Mouse (Mus musculus): ENCODE measurements around the gene Cbarp. TPM values are rescaled to one million over a fixed set of nuclear protein-coding genes. Genes with fewer than 3 reads are reported as not detected.

The Cbarp gene
- polyA plus RNA-seq, 1 experiment from 2014 or later = 2.5 TPM

GRCm38 (mm10) chr10:80179068-80180051 is 38.7 kb upstream of the Cbarp start, which contains the start of gene Efna2:
Gene Efna2, plus strand, starts transcription at chr10:80179482.
- no peaks in the 10 kb centered on the region for H3K9me3 ChIP-seq (replicated peaks; ENCODE audit: control insufficient read depth, low read length)
- H3K27ac ChIP-seq (ENCODE audit: low read length) = peak within 1 kb of the TSS; percentile 7; the same call in 1 of the 2 replicates
- no peaks in the 10 kb centered on the region; the same call in 1 of the 2 replicates for H3K27me3 ChIP-seq (ENCODE audit: control insufficient read depth, insufficient read depth, low read length)
- 2% methylated on average over 79 of the region's 106 CpGs for WGBS
- peak; percentile 50; the same call in 1 of the 2 replicates for ATAC-seq (replicated peaks; ENCODE audit: extremely low read depth, insufficient read depth, low FRiP score)
- H3K4me3 ChIP-seq (ENCODE audit: low read length) = peak within 1 kb of the TSS; percentile 74
- H3K9ac ChIP-seq (ENCODE audit: low read length) = peak within 1 kb of the TSS; percentile 88
- H3K4me1 ChIP-seq (ENCODE audit: control insufficient read depth, insufficient read depth, low read length) = peaks cover 9% of the 10 kb centered on the region
- H3K36me3 ChIP-seq (ENCODE audit: control insufficient read depth, insufficient read depth) = no peaks in the 10 kb centered on the region
- H3K4me2 ChIP-seq (ENCODE audit: low read depth, low read length) = peak within 1 kb of the TSS; percentile 78

- no peak for ATAC-seq (replicated peaks; ENCODE audit: extremely low read depth, insufficient read depth, low FRiP score)
- peaks cover 11% of the 10 kb centered on the region for H3K4me1 ChIP-seq (ENCODE audit: control insufficient read depth, insufficient read depth, low read length)
- H3K4me2 ChIP-seq (ENCODE audit: low read depth, low read length) = no peak overlapping the region
- H3K27me3 ChIP-seq (ENCODE audit: control insufficient read depth, insufficient read depth, low read length) = no peaks in the 10 kb centered on the region; the same call in 1 of the 2 replicates
- H3K9ac ChIP-seq (ENCODE audit: low read length) = 0 out of 2 replicates have a peak overlapping the region, but pooled peaks have one; percentile 2
- no peak overlapping the region for H3K4me3 ChIP-seq (ENCODE audit: low read length)
- WGBS = 55% methylated on average over 7 of the region's 7 CpGs
- H3K36me3 ChIP-seq (ENCODE audit: control insufficient read depth, insufficient read depth) = no peaks in the 10 kb centered on the region
- H3K27ac ChIP-seq (ENCODE audit: low read length) = no peak overlapping the region
- no peaks in the 10 kb centered on the region for H3K9me3 ChIP-seq (replicated peaks; ENCODE audit: control insufficient read depth, low read length)
Observed at GRCm38 (mm10) chr10:80177441-80178279, 37.0 kb upstream of the Cbarp start.

- no peak for ATAC-seq (replicated peaks; ENCODE audit: extremely low read depth, insufficient read depth, low FRiP score)
- H3K36me3 ChIP-seq (ENCODE audit: control insufficient read depth, insufficient read depth) = peaks cover 9% of the 10 kb centered on the region
- no peak overlapping the region for H3K27ac ChIP-seq (ENCODE audit: low read length)
- no peaks in the 10 kb centered on the region; the same call in 1 of the 2 replicates for H3K27me3 ChIP-seq (ENCODE audit: control insufficient read depth, insufficient read depth, low read length)
- no peak overlapping the region for H3K4me3 ChIP-seq (ENCODE audit: low read length)
- no peaks in the 10 kb centered on the region for H3K9me3 ChIP-seq (replicated peaks; ENCODE audit: control insufficient read depth, low read length)
- no peak overlapping the region for H3K4me2 ChIP-seq (ENCODE audit: low read depth, low read length)
- H3K9ac ChIP-seq (ENCODE audit: low read length) = no peak overlapping the region
- peaks cover 17% of the 10 kb centered on the region for H3K4me1 ChIP-seq (ENCODE audit: control insufficient read depth, insufficient read depth, low read length)
- 80% methylated on average over 5 of the region's 5 CpGs for WGBS
Observed at GRCm38 (mm10) chr10:80176270-80176834, 35.7 kb upstream of the Cbarp start.

GRCm38 (mm10) chr10:80175536-80176269 is 35.1 kb upstream of the Cbarp start:
- H3K9me3 ChIP-seq (replicated peaks; ENCODE audit: control insufficient read depth, low read length) = no peaks in the 10 kb centered on the region
- no peaks in the 10 kb centered on the region; the same call in 1 of the 2 replicates for H3K27me3 ChIP-seq (ENCODE audit: control insufficient read depth, insufficient read depth, low read length)
- H3K4me2 ChIP-seq (ENCODE audit: low read depth, low read length) = no peak overlapping the region
- peaks cover 17% of the 10 kb centered on the region for H3K4me1 ChIP-seq (ENCODE audit: control insufficient read depth, insufficient read depth, low read length)
- 26% methylated on average over 4 of the region's 4 CpGs for WGBS
- ATAC-seq (replicated peaks; ENCODE audit: extremely low read depth, insufficient read depth, low FRiP score) = no peak
- peaks cover 15% of the 10 kb centered on the region for H3K36me3 ChIP-seq (ENCODE audit: control insufficient read depth, insufficient read depth)
- no peak overlapping the region for H3K4me3 ChIP-seq (ENCODE audit: low read length)
- no peak overlapping the region for H3K27ac ChIP-seq (ENCODE audit: low read length)
- H3K9ac ChIP-seq (ENCODE audit: low read length) = no peak overlapping the region

- ATAC-seq (replicated peaks; ENCODE audit: extremely low read depth, insufficient read depth, low FRiP score) = no peak
Observed at GRCm38 (mm10) chr10:80174705-80175104, 34.1 kb upstream of the Cbarp start.

GRCm38 (mm10) chr10:80173955-80174640 is 33.5 kb upstream of the Cbarp start:
- peaks cover 15% of the 10 kb centered on the region for H3K4me1 ChIP-seq (ENCODE audit: control insufficient read depth, insufficient read depth, low read length)
- H3K4me3 ChIP-seq (ENCODE audit: low read length) = no peak overlapping the region
- peaks cover 27% of the 10 kb centered on the region for H3K36me3 ChIP-seq (ENCODE audit: control insufficient read depth, insufficient read depth)
- H3K27me3 ChIP-seq (ENCODE audit: control insufficient read depth, insufficient read depth, low read length) = no peaks in the 10 kb centered on the region
- H3K4me2 ChIP-seq (ENCODE audit: low read depth, low read length) = no peak overlapping the region
- 84% methylated on average over 10 of the region's 10 CpGs for WGBS
- H3K27ac ChIP-seq (ENCODE audit: low read length) = no peak overlapping the region
- no peak for ATAC-seq (replicated peaks; ENCODE audit: extremely low read depth, insufficient read depth, low FRiP score)
- no peaks in the 10 kb centered on the region for H3K9me3 ChIP-seq (replicated peaks; ENCODE audit: control insufficient read depth, low read length)
- no peak overlapping the region for H3K9ac ChIP-seq (ENCODE audit: low read length)

More at GRCm38 (mm10) chr10:80174705-80175104, 34.1 kb upstream of the Cbarp start:
- Histone ChIP-seq H3K9ac (ENCODE audit: low read length) (no peak overlapping the region), H3K9me3 (replicated peaks; ENCODE audit: control insufficient read depth, low read length) (no peaks in the 10 kb centered on the region), H3K4me2 (ENCODE audit: low read depth, low read length) (no peak overlapping the region), H3K36me3 (ENCODE audit: control insufficient read depth, insufficient read depth) (peaks cover 25% of the 10 kb centered on the region), H3K4me3 (ENCODE audit: low read length) (no peak overlapping the region), H3K27me3 (ENCODE audit: control insufficient read depth, insufficient read depth, low read length) (no peaks in the 10 kb centered on the region), H3K27ac (ENCODE audit: low read length) (no peak overlapping the region), H3K4me1 (ENCODE audit: control insufficient read depth, insufficient read depth, low read length) (peaks cover 12% of the 10 kb centered on the region)
- WGBS = 41% methylated on average over 2 of the region's 2 CpGs

- 7% methylated on average over 11 of the region's 11 CpGs for WGBS
- peak overlapping the region; percentile 65 for H3K4me3 ChIP-seq (ENCODE audit: low read length)
- peaks cover 21% of the 10 kb centered on the region for H3K4me1 ChIP-seq (ENCODE audit: control insufficient read depth, insufficient read depth, low read length)
- peak overlapping the region; percentile 63 for H3K9ac ChIP-seq (ENCODE audit: low read length)
- H3K36me3 ChIP-seq (ENCODE audit: control insufficient read depth, insufficient read depth) = peaks cover 27% of the 10 kb centered on the region
- no peaks in the 10 kb centered on the region for H3K27me3 ChIP-seq (ENCODE audit: control insufficient read depth, insufficient read depth, low read length)
- H3K9me3 ChIP-seq (replicated peaks; ENCODE audit: control insufficient read depth, low read length) = no peaks in the 10 kb centered on the region
- no peak for ATAC-seq (replicated peaks; ENCODE audit: extremely low read depth, insufficient read depth, low FRiP score)
- peak overlapping the region; percentile 69 for H3K4me2 ChIP-seq (ENCODE audit: low read depth, low read length)
- peak overlapping the region; percentile 30; the same call in 1 of the 2 replicates for H3K27ac ChIP-seq (ENCODE audit: low read length)
Observed at GRCm38 (mm10) chr10:80173358-80173757, 32.7 kb upstream of the Cbarp start.
